Mouse (Mus musculus): ENCODE measurements around the gene Tbc1d22a. TPM values are rescaled to one million over a fixed set of nuclear protein-coding genes. Genes with fewer than 3 reads are reported as not detected.

The Tbc1d22a gene
- total RNA-seq, 2 experiments from 2014 or later = 33.5 to 34.5 TPM

DNA sequence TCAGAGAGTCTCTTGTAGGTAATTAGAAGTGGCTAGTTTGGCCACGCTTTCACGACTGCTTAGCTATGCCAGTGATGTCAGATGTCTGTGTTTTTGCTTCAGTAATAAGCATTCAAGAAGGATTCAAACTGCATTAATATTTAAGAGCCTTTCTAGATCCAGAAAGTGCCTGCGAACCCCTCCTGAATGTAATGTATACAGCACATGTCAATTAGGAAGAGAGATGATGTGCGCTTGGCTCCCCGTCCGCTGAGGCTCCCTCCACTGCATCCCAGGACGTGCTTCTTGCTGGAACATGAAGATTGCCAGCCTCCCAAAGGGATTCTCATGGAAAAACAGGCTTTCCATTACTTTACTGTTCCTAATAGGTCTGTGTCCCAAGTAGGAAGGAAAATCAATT is 115.7 kb downstream of the Tbc1d22a start:
- no peak for DNase-seq (ENCODE audit: extremely low spot score in 1 of 2, low spot score in 1 of 2)

DNA sequence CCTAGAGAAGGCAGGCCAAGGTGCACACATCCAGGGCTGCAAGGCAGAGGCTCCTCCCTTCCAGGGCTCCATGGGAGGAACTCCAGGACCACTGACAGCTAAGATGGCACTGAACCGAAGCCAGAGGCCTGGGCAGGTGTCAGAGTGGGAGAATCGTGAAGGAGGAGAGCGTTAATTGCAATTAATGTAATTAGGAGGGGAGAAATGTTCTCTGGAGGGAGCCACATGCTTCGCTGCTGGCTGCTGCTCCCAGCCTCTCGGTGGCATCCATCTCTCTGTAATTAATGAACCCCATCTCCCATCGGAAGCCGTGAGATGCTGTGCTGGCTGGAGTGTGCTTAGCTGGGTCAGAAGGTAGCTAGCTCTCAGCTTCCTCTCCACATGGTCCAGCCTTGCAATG is 116.2 kb downstream of the Tbc1d22a start:
- DNase-seq (ENCODE audit: extremely low spot score in 1 of 2, low spot score in 1 of 2) = no peak

DNA sequence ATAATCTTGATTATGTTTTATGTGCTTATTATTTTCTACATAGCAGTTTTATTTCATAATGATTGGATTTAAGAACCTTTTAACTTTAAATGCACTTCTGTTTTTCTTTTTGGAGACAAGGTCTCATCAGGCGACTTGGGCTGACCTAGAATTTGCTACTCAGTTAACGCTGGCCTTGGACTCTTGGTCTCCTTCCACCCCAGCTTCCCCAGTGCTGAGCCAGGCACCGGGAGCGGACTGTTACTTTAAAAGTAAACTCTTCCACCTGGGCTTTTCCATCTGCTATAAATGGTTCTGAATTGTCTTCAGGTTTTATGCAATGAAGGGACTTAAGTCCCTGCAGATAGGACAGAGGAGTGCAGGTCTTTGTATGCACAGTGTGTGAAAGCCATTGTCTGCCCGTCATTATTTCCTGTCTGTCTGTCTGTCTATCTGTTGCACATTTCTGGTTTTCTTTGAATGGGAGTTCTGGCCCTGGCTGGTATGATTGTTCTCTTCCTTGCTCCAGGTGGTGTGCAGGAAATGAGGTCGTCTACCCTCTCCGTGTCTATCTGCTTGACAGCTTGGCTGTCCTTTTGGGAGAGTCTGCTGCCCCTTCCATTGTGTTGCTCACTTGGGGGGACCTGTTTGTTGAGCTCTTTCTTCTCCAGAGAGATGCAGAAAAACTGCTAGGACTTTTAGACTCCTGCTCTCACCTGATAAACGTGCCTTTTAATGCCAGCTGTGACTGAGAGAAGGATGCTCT is 117.4 kb downstream of the Tbc1d22a start:
- no peak for DNase-seq (ENCODE audit: extremely low spot score in 1 of 2, low spot score in 1 of 2)

DNA sequence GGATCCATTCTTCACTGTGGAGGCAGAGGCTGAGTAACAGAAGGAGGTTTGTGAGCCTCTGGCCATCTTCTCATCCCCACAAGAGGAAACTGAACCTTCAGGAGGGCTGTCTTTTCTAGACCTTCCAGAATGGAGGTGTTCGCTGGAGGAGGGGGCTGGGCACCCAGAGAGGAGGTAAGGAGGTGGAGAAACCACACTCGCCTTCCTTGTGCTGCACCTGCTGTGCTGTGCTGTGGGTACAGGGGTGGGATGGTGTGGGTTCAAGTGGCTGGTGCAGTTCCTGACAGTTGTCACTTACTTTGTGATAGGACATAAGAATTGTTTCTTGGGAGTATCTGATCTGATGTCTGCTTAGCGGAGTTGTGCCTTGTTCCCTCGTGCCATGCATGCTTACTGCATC is 118.9 kb downstream of the Tbc1d22a start:
- no peak for DNase-seq (ENCODE audit: extremely low spot score in 1 of 2, low spot score in 1 of 2)

DNA sequence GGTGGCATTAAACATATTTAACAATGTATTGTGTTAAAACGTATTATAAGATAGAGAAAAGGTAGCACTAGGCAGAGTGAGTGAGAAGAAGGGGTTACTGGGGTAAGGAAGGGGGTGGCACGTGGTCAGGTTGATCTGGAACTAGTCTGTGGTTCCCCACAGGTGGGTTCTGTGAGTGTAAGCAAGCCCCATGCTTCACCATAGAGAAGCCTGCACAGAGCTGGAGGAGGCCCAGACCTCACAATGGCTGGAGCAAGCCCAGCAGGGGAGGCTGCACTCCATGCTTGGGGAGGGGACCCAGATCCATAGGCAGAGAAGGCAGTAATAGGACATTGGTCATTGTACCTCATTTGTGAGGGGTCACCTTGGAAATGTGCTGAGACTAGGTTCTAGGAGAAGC is 119.3 kb downstream of the Tbc1d22a start:
- no peak for DNase-seq (ENCODE audit: extremely low spot score in 1 of 2, low spot score in 1 of 2)

DNA sequence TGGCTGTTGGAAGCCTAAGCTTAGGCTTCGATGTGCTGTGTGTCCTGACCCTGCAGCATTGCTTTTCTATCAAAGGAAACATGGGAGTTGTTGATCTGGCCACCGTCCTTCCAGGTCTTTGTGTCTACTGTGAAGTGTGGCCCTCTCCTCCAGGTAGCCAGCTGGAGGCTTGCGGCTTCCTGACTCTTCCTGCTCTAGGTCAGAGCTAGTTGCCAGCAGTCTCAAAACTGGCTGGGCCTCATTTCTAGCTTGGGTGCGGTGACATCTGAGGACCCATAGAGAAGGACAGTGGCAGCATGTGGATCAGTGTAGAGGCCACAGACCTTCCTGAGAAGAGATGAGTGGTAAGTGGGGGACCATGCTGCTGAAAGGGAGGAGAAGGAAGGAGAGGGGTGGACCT is 120.0 kb downstream of the Tbc1d22a start:
- no peak for DNase-seq (ENCODE audit: extremely low spot score in 1 of 2, low spot score in 1 of 2)

DNA sequence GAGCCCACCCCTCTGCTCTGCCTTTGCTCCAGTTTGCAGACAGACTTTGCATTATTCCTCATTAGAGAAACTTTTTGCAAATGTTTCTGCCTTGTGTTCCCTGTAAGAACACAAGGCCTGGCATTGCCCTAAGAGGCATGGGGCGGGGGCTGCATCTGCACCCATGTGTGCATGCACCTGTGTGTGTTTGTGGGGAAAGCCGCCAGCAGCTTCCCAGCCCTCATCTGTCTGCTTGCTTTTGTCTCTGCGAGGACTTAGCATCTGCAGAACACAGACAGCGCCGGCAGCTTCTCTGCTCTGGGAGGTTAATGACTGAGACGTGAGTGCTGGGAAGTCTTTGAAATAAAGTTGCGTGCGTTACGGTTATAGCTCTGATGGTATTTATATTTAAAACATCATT is 120.5 kb downstream of the Tbc1d22a start:
- DNase-seq (ENCODE audit: extremely low spot score in 1 of 2, low spot score in 1 of 2) = no peak

DNA sequence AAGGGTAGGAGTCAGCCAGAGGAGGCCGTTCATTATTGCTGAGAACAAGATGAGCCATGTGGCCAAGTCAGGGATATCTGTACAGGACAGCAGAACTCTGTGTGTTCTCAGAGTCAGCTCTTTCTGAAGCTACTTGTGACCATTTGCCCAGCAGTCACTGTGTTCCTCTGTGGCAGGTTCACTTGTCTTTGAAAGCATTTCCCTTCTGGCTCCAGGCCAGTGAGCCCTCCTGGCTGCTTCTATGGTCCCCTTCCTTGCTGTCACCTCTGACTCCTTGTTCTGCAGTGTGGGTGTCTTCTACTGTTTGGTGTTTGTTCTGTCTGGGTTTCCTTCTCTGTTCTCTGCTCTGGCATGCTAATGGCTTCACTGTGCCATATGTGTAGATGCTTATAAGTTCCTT is 121.5 kb downstream of the Tbc1d22a start:
- no peak for DNase-seq (ENCODE audit: extremely low spot score in 1 of 2, low spot score in 1 of 2)

DNA sequence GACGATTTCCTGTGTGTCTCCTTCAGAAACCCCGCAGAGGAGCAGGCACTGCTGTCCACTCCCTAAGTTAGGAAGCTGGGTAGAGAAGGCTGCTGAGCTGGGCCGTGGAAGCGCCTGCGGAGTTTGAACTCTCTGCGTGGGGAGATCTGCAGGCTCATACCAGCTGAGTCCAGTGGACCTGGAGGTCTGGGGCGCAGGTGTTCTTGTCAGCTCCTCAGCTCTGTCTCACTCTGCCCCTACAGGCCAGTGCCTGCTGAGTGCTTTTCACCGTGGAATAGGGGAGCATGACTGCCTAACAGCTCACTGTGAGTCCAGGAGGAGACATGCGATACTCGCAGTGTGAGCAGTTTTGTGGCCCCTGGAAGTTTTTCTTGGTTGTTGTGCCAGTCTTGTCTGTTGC is 123.5 kb downstream of the Tbc1d22a start:
- no peak for DNase-seq (ENCODE audit: extremely low spot score in 1 of 2, low spot score in 1 of 2)

DNA sequence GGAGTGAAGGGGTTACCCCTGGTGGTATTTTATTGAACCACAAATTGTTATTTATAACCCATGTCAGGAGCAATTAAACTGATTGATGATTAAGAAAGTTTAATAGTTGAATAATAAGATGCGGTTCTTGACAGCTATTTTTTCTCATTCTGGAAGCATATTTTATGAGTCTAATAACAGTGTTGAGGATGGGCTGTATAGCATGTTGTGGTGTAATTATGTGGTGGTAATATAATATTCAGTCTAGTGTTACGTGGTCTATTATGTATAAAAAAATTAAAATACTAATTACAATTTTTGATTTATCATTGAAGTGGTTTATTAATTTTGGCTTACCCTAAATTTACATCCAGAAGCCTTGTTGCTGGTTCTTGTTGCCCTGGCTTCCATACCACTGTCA is 125.5 kb downstream of the Tbc1d22a start:
- DNase-seq (ENCODE audit: extremely low spot score in 1 of 2, low spot score in 1 of 2) = no peak

DNA sequence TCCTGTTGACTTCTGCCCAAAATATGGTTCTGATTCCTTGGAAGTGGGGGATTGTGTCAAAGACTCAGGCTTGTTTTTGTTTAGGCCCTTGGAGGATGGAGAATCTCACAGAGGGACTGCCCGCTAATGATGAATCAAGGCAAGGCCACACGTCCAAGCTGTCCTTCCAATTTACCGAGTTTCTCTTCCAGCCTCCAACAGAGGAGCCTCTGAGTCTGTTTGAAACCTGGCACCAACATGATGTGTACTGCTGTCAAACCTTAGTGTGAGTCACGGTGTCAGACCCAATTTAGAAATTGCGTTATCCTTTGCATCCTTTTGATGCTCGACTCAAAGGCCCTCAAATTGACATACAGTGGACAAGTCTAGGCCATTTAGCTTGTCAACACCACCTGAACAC is 126.5 kb downstream of the Tbc1d22a start:
- DNase-seq (ENCODE audit: extremely low spot score in 1 of 2, low spot score in 1 of 2) = no peak

DNA sequence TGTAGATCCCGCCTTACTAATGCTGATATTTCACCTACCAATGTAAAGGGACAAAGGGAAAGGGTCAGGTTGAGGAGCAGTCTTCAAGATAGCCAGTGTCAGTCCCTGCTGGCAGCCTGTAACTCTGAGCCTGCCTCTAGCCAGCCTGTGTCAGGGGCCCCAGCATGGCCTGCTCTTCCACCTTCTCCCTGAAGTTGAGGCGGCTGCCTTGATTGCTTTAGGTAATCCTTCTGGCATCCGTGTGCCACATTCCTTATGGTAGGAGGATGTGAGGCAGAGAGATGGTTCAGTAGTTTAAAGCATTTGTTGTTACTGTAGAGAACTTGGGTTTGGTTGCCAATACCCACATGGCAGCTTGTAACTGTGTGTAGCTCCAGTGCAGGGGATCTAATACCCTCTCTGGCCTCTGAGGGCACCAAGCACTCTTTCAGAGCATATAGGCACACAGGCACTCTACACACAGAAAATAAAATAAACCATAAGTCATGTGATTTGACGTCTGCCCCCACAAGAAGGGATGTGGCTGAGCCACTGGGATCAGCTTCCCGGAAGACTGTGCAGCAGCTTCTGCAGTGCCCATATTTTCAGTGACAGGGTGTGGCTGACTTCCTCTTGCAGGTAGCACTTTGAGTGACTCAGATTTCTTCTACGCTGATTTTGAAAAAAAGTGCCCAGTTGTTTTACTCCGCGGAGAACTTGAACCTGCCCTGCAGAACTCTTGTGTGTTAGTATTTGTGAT is 128.5 kb downstream of the Tbc1d22a start:
- no peak for DNase-seq (ENCODE audit: extremely low spot score in 1 of 2, low spot score in 1 of 2)

DNA sequence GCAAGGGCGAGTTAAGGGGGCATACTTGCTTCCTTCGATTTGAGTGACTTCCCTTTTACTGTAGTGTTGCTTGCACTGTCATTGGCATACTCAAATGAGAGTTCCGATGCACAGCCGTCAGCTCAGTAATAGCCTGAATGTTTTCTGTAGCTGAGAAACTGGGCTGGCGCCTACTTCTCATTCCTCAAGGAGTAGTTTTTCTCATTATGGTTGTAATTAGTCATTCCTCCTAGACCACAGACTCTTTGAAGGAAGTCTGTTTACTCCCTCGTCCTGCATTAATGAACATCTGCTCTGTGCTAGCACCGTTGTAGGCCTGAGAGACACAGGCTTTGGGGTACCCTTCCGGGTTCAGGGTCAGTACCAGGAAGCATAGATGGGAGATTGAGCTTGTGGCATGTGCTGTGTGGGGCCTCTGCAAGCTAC is 130.7 kb downstream of the Tbc1d22a start:
- no peak for DNase-seq (ENCODE audit: extremely low spot score in 1 of 2, low spot score in 1 of 2)

DNA sequence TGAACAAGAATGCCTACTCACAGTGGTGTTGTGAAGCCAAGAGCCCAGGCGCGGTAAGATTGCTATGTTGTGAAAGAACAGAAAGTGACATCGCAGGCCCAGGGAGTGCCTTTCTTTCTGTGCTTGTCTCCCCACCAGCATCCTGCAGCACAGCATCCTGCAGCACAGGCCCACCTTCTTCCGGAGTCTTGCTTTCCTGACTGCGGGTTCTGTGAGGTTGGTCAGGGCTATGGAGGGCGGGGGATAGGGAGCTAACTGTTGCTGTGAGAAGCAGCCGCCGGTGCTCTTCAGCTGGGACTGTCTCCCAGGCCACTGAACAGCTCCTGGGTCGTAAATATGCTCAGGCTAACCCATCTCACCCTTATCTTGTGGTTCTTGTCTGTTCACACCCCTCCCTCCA is 131.6 kb downstream of the Tbc1d22a start:
- DNase-seq (ENCODE audit: extremely low spot score in 1 of 2, low spot score in 1 of 2) = no peak

DNA sequence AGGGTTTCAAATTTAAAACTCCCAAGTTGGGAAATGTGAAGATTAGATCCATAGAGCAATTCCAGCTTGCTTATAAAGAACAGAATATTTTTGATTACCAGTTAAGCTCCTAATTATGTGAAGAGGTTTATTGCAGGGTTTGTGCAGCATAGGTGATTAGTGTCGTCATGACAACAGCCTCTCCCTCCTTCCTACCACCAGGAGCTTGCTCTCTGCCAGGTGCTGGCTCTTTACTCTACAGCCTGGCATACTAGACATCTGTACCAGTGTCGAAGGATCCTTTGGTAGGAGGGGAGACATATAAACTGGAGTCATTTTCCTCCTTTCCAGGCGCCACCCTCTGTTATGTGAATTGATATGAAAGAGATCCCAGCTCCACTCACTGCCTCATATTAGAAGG is 132.3 kb downstream of the Tbc1d22a start:
- DNase-seq (ENCODE audit: extremely low spot score in 1 of 2, low spot score in 1 of 2) = no peak

DNA sequence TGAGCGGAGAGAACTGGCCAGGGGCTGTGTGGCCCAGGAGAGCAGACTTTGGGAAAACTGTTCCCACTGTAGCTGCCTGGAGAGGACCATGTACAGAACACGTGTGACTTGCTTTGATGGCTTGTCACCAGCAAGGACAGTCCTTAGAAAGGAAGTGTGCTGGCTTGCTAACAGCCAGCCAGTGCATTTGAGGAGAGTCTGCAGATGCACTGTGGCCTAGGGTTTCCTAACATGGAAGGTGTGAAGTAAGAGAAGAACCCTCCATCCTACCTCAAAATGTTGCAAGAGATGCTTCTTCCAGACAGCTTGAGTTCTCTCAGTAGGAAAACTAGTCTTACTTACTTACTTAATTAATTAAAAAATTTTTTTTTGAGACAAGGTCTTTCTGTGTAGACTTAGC is 140.7 kb downstream of the Tbc1d22a start:
- DNase-seq (ENCODE audit: extremely low spot score in 1 of 2, low spot score in 1 of 2) = no peak

DNA sequence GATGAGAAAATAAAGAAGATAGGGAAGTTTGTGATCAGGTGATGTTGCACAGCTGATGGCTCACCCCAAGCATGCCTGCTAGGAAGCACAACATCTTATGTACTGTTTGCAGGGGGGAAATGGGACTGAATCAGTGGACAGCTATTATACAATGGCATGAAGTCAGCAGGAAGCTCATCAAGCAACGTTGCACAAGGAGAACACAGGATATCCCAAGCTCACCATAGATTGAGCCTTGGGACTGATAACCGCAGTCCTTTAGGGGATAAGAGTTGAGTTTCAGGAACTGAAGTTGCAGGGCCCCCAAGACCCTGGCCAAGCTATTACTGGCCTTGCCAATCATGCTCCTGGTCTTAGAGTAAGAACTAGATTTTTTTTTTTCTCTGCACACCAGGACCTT is 141.6 kb downstream of the Tbc1d22a start:
- DNase-seq (ENCODE audit: extremely low spot score in 1 of 2, low spot score in 1 of 2) = no peak

DNA sequence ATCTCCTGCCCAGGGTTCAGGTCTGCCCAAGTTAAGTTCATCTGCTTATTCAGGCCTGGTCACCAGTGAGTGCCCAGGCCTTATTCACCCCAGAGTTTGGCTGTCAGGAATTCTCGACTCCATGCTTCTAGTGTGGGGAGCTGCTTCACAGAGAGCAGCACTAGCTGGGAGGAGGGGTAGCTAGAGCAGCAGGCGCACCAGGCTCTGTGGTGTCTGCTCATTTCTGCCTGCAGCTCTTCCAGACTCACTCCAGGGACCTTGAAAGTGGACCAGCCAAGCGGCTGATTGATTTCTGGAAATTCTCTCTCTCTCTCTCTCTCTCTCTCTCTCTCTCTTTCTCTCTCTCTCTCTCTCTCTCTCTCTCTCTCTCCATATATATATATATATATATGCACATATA is 146.1 kb downstream of the Tbc1d22a start:
- no peak for DNase-seq (ENCODE audit: extremely low spot score in 1 of 2, low spot score in 1 of 2)

DNA sequence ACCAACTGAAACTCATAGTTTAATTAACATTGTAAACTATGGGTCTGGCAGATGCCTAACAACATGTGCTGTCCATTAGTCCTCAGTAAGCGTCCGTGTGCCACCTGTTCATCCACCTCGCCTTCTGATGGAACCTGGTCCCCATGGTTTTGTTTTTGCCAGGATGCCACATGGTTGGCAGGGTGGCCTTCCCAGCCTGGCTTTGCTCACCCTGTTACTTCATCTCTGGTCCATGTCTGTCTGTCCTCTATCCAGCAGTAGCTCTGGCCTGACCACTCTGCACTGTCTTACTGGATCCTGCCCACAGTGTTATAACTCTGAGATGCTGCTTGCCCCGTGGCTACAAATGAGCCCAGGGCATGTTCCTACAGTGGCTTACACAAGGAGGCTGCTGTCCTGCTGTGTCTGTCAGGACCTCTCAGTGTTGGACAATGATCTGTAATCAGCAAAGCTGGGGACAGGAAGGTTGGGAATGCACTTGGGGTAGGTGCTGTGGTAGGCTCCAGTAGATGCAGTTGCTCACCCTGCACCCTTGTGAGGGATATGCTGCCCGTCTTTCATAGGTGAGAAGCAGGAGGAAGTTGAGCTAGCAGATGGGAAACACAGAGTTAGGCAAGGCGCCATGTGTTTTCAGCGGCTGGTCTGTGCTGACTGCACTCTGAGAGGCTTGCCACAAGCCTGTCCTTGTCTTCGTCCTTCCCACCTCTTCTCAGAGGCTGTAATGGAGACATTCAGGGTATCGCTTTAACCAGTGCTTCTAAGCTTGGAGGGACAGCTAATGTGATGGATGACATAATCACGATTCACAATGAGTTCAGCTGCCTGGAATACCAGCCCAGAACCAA is 148.3 kb downstream of the Tbc1d22a start:
- peak in 1 of 2 experiments; percentile 35 for DNase-seq (ENCODE audit: extremely low spot score in 1 of 2, low spot score in 1 of 2)

DNA sequence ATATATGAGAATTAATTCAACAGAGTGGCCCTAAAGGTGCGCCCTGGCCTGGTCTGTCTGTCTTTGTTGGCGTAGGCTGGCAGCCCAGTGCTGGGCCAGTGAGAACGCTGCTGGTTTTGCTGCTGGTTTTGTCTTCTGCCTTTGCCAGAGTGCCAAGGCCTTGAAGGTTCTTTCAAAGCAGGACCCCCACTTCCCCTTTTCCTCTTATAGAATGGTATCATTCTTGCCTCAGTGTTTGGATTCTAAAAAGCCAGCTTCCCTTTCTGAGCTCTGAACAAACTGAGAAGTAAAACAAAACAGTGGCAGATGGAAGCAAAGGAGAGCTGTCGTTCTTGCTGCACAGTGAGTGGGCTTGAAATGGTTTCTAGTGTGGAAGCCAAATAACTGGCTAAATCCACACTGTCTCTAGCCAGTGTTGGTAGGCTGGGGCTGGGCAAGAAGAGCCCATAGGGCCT is 149.6 kb downstream of the Tbc1d22a start:
- no peak for DNase-seq (ENCODE audit: extremely low spot score in 1 of 2, low spot score in 1 of 2)

Data from layer of hippocampus, postnatal 25 days (tissue).